ENCODE assay signal across 7 mouse cellular contexts in the genomic region with DNA sequence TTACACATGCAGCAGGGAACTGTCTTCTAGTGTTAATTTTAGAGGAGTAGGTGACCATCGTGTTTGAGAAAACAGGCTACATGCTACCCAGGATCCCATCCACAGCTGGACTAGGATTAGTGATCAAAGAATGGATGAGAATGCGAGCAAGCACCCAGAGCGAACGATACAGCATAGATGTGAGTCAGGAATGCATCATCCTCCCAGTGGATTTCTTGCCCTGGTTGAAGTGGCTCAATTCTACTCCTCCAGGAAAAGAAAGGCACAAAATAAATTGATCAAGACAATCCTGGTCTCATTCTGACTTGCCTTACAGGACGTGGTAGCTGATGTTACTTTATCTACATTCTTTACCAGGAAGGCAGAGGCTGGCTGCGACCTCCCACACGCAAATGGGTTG. TPM values are rescaled to one million over a fixed set of nuclear protein-coding genes. Genes with fewer than 3 reads are reported as not detected.
A peak's percentile ranks its signal among the peaks of the same experiment; 100 is the strongest.
DNase-seq lines count a peak whose midpoint lies in the region; ATAC-seq and TF ChIP-seq lines count a peak whose summit lies in the region.

Scyl3 (plus strand) TSS at position 255 of the 400 bp plus-strand sequence.

- peak within 1 kb of the TSS; percentile 78 for H3K27ac ChIP-seq in lung, embryonic 15.5 days
- peak within 1 kb of the TSS; percentile 84 for H3K27ac ChIP-seq in bone marrow, adult 2 months (ENCODE audit: control insufficient read depth, insufficient read depth, low read depth, low read length, poor library complexity)
- H3K27ac ChIP-seq in heart, embryonic 15.5 days: peak within 1 kb of the TSS; percentile 79
- peak within 1 kb of the TSS; percentile 73 for H3K27ac ChIP-seq in limb, embryonic 13.5 days
- peak within 1 kb of the TSS; percentile 92 for H3K27ac ChIP-seq in olfactory bulb, adult 2 months (ENCODE audit: insufficient read depth, low read depth, low read length)

- H3K36me3 ChIP-seq in lung, embryonic 15.5 days: peaks cover 4% of the 10 kb centered on the region; the same call in 1 of the 2 replicates
- H3K36me3 ChIP-seq in heart, embryonic 15.5 days: peaks cover 5% of the 10 kb centered on the region; the same call in 1 of the 2 replicates
- peaks cover 3% of the 10 kb centered on the region; the same call in 1 of the 2 replicates for H3K36me3 ChIP-seq in limb, embryonic 13.5 days

- peak within 1 kb of the TSS; percentile 92 for H3K9ac ChIP-seq in lung, embryonic 15.5 days
- peak within 1 kb of the TSS; percentile 94 for H3K9ac ChIP-seq in heart, embryonic 15.5 days
- H3K9ac ChIP-seq in limb, embryonic 13.5 days: peak within 1 kb of the TSS; percentile 94

- ATAC-seq in lung, embryonic 15.5 days (ENCODE audit: borderline replicate concordance, extremely low read depth, low FRiP score, low TSS enrichment): no peak
- no peak for ATAC-seq in heart, embryonic 15.5 days (replicated peaks; ENCODE audit: insufficient number of reproducible peaks, insufficient read depth, low FRiP score, low read depth)
- ATAC-seq in limb, embryonic 13.5 days (ENCODE audit: low FRiP score, low read depth): no peak

- no peaks in the 10 kb centered on the region for H3K9me3 ChIP-seq in lung, embryonic 15.5 days
- no peaks in the 10 kb centered on the region for H3K9me3 ChIP-seq in heart, embryonic 15.5 days (replicated peaks)
- H3K9me3 ChIP-seq in limb, embryonic 13.5 days: no peaks in the 10 kb centered on the region

- WGBS in lung, embryonic 15.5 days: 62% methylated on average over 7 of the region's 7 CpGs
- 77% methylated on average over 7 of the region's 7 CpGs for WGBS in bone marrow, adult 2 months
- 69% methylated on average over 7 of the region's 7 CpGs for WGBS in heart, embryonic 15.5 days
- WGBS in limb, embryonic 13.5 days: 64% methylated on average over 7 of the region's 7 CpGs
- WGBS in olfactory bulb, adult 2 months: 34% methylated on average over 7 of the region's 7 CpGs

- peaks cover 21% of the 10 kb centered on the region for H3K4me1 ChIP-seq in lung, embryonic 15.5 days
- H3K4me1 ChIP-seq in bone marrow, adult 2 months (ENCODE audit: control insufficient read depth, insufficient read depth, low read length): no peaks in the 10 kb centered on the region; the same call in 1 of the 2 replicates
- H3K4me1 ChIP-seq in heart, embryonic 15.5 days (replicated peaks): peaks cover 14% of the 10 kb centered on the region
- H3K4me1 ChIP-seq in limb, embryonic 13.5 days: peaks cover 11% of the 10 kb centered on the region
- H3K4me1 ChIP-seq in olfactory bulb, adult 2 months (ENCODE audit: control insufficient read depth, insufficient read depth, low read length): peaks cover 9% of the 10 kb centered on the region

- peak within 1 kb of the TSS; percentile 78 for H3K4me2 ChIP-seq in lung, embryonic 15.5 days
- peak within 1 kb of the TSS; percentile 74 for H3K4me2 ChIP-seq in heart, embryonic 15.5 days
- peak within 1 kb of the TSS; percentile 88 for H3K4me2 ChIP-seq in limb, embryonic 13.5 days (replicated peaks)

- peak within 1 kb of the TSS; percentile 91 for H3K4me3 ChIP-seq in lung, embryonic 15.5 days
- peak within 1 kb of the TSS; percentile 100 for H3K4me3 ChIP-seq in bone marrow, adult 2 months (replicated peaks; ENCODE audit: control insufficient read depth, low read depth, low read length)
- H3K4me3 ChIP-seq in heart, embryonic 15.5 days: peak within 1 kb of the TSS; percentile 87
- peak within 1 kb of the TSS; percentile 96 for H3K4me3 ChIP-seq in limb, embryonic 13.5 days
- H3K4me3 ChIP-seq in olfactory bulb, adult 2 months (ENCODE audit: insufficient read depth, low read depth, low read length): peak within 1 kb of the TSS; percentile 96

- TF ChIP-seq CTCF in bone marrow, adult 2 months (IDR thresholded peaks at IDR 0.05; ENCODE audit: control insufficient read depth, insufficient read depth, low read length): no peak
- no peak for TF ChIP-seq CTCF in olfactory bulb, adult 2 months (IDR thresholded peaks at IDR 0.05; ENCODE audit: insufficient read depth, low read depth, low read length)

- no peak for DNase-seq in lung, postnatal 14 days
- DNase-seq in embryo, embryonic 10 days (ENCODE audit: low spot score): no peak

- no peak for TF ChIP-seq POLR2A in bone marrow, adult 2 months (IDR thresholded peaks at IDR 0.05; ENCODE audit: borderline replicate concordance, control insufficient read depth, low read depth, low read length)
- TF ChIP-seq POLR2A in olfactory bulb, adult 2 months (IDR thresholded peaks at IDR 0.05; ENCODE audit: insufficient read depth, low read depth, low read length): no peak

- no peaks in the 10 kb centered on the region; the same call in 1 of the 2 replicates for H3K27me3 ChIP-seq in lung, embryonic 15.5 days
- no peaks in the 10 kb centered on the region for H3K27me3 ChIP-seq in heart, embryonic 15.5 days
- no peaks in the 10 kb centered on the region for H3K27me3 ChIP-seq in limb, embryonic 13.5 days

RNA-seq across cellular contexts. Expression of gene Scyl3, which starts in this region (rescaled TPM):
- polyA plus RNA-seq in lung, embryonic 15.5 days (2015; fragmentation: Nextera tagmentation; extraction: Ambion mirVana): 16.2 and 16.3 TPM in 2 replicates
- 6.9 and 8.0 TPM in 2 replicates for polyA plus RNA-seq in bone marrow, adult 2 months (2011; ENCODE audit: insufficient read depth, insufficient read length, low replicate concordance, missing spikeins)
- 9.6 and 11.5 TPM in 2 replicates for polyA plus RNA-seq in heart, embryonic 15.5 days (2015; fragmentation: Nextera tagmentation; extraction: Ambion mirVana)
- 19.1 and 20.0 TPM in 2 replicates for polyA plus RNA-seq in limb, embryonic 13.5 days (2015; fragmentation: Nextera tagmentation; extraction: Ambion mirVana)
- not detected in 2 replicates for polyA plus RNA-seq in olfactory bulb, adult 2 months (2012; ENCODE audit: insufficient read depth, insufficient read length, low replicate concordance, missing spikeins)
